Mouse (Mus musculus) C2C12 (cell line): Measurements from ENCODE around the gene Sox14. TPM values are rescaled to one million over a fixed set of nuclear protein-coding genes. Genes with fewer than 3 reads are reported as not detected.

Source experiments
- H3K27me3 ChIP-seq: one replicate; pipeline ENCODE4 v1.6.1; 2011; ENCODE audit not compliant: control insufficient read depth, insufficient read depth, insufficient read length
- H3K36me3 ChIP-seq: one replicate; pipeline ENCODE4 v1.6.1; 2011; ENCODE audit not compliant: control insufficient read depth, insufficient read depth
- H3K4me3 ChIP-seq: one replicate; pipeline ENCODE4 v1.5.1; 2011; ENCODE audit warnings: mild to moderate bottlenecking, control low read depth; ENCODE audit not compliant: poor library complexity, insufficient read depth, severe bottlenecking
- H3K79me2 ChIP-seq: one replicate; pipeline ENCODE4 v1.6.1; 2011; ENCODE audit not compliant: control insufficient read depth, insufficient read depth
- H3K79me3 ChIP-seq: one replicate; pipeline ENCODE4 v1.6.1; 2011; ENCODE audit warnings: low read depth, control low read depth
- H3ac ChIP-seq: one replicate; pipeline ENCODE3; 2011; ENCODE audit warnings: low read depth; ENCODE audit not compliant: control insufficient read depth, insufficient read length
- CEBPB ChIP-seq: IDR thresholded peaks from one replicate; pipeline ENCODE4 v1.6.1; 2011; ENCODE audit warnings: low read depth, mild to moderate bottlenecking, control low read depth, moderate library complexity
- CTCF ChIP-seq: IDR thresholded peaks from one replicate; pipeline ENCODE4 v1.5.1; 2011; ENCODE audit not compliant: control insufficient read depth, insufficient read depth, insufficient read length
- FOSL1 ChIP-seq: IDR thresholded peaks from one replicate; pipeline ENCODE4 v1.8.0; 2011; ENCODE audit warnings: mild to moderate bottlenecking, low read length; ENCODE audit not compliant: poor library complexity, insufficient read depth, severe bottlenecking
- MAX ChIP-seq: IDR thresholded peaks from one replicate; pipeline ENCODE4 v1.6.1; 2011; ENCODE audit warnings: mild to moderate bottlenecking, control low read depth
- MYOD1 ChIP-seq: IDR thresholded peaks from one replicate; pipeline ENCODE4 v1.6.1; 2011; ENCODE audit warnings: low read depth; ENCODE audit not compliant: control insufficient read depth, insufficient read length
- MYOG ChIP-seq: IDR thresholded peaks from one replicate; pipeline ENCODE4 v1.6.1; 2011; ENCODE audit not compliant: control insufficient read depth, insufficient read length; ENCODE audit errors: extremely low read depth
- USF1 ChIP-seq: IDR thresholded peaks from one replicate; pipeline ENCODE4 v1.6.1; 2011; ENCODE audit warnings: low read depth, mild to moderate bottlenecking, control low read depth, moderate library complexity
- polyA plus RNA-seq: library from polyadenylated mRNA; unstranded; fragments of >200 nt; fragmentation: generic; extraction: Trizol; gene quantifications from one replicate; pipeline ENCODE4 v1.2.1, GENCODE M21; 2012; ENCODE audit warnings: missing spikeins

The Sox14 gene
- polyA plus RNA-seq, 1 experiment, result not detected

DNA sequence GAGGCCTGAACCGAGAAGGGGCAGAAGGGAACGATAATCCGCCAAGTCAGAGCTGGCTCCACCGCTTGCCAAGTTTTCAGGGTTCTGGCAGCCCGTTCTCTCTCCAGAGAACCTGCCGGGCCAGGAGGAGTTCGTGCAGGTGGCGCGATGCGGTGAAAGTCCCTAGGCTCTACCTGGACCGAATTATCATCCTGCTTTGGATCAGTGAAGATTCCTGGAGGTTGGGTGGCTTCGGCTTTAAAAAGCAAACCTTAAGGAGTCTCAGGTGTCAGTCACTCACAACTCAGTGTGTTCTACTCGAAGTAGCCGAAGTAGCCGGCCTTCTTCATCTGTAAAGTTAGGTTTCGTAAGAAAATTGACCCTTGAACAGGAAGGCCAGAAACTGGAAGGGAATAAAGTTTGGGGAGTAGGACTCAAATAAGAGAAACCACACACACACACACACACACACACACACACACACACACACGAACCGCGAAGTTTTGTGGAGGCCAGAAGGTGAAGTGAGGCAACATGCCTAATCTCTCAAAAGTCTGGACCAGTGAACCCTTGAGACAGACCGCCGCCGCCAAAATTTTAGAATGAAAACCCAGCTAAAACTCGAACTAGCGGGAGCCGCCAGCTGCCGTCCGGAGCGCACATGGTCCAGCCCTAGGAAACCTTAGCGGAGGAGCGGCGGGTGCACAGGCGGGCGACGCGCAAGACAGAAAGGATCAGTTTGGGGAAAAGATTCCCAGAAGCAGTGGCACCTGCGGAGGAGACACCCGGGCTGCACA lies 5.0 kb downstream of the Sox14 start:
- Histone ChIP-seq H3K4me3 (no peak overlapping the region), H3ac (no peak overlapping the region), H3K27me3 (peaks cover 74% of the 10 kb centered on the region), H3K79me2 (no peaks in the 10 kb centered on the region), H3K79me3 (no peaks in the 10 kb centered on the region), H3K36me3 (no peaks in the 10 kb centered on the region)
- TF ChIP-seq MAX (no peak), CEBPB (no peak), MYOG (no peak), USF1 (no peak), FOSL1 (no peak), CTCF (no peak), MYOD1 (no peak)

DNA sequence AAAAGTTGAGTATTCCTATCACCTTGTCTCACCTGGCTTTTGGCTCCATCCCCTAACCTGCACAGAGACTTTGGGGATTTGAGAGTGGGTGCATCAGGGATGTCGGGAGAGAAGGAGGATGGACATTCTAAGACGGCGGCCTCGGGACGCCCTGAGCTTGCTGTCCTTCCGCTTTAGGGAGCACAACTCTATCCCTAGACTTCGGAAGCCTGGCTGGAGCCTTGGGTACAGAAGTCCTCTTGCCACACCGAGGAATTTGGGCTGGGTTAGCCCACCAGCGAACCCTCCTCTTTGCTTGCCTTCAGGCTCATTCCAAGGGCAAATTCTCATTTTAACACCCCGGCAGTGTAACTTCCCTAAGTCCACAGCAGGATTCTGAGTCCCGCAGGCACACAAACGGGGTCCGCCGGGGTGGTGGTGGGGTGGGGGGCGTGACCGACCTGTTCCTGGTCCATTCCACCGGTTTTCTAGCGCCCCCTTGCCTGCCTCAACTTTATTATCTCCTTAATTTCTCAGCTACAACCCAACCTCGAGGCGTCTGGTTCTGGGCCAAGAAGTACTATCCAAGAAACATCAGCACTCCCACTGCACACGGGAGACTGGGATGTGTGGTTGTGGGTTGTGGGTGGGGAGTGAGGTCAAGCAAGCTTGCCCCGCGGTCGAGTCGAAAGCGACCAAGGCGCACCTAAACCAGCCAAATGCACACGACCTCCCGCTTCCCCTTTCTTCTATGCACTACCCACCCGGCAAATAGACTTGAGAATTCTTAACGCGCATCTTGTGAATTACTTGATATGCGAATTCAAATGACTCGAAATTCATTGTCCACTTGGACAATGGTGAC lies 5.8 kb downstream of the Sox14 start:
- H3K36me3 ChIP-seq, result no peaks in the 10 kb centered on the region
- H3K4me3 ChIP-seq, result no peak overlapping the region
- H3K79me3 ChIP-seq, result no peaks in the 10 kb centered on the region
- H3K79me2 ChIP-seq, result no peaks in the 10 kb centered on the region
- H3K27me3 ChIP-seq, result peaks cover 70% of the 10 kb centered on the region
- no peak overlapping the region for H3ac ChIP-seq
- TF ChIP-seq FOSL1, result no peak
- TF ChIP-seq CTCF, result no peak
- TF ChIP-seq USF1, result no peak
- TF ChIP-seq MYOG, result no peak
- no peak for TF ChIP-seq MYOD1
- TF ChIP-seq MAX, result no peak
- no peak for TF ChIP-seq CEBPB

DNA sequence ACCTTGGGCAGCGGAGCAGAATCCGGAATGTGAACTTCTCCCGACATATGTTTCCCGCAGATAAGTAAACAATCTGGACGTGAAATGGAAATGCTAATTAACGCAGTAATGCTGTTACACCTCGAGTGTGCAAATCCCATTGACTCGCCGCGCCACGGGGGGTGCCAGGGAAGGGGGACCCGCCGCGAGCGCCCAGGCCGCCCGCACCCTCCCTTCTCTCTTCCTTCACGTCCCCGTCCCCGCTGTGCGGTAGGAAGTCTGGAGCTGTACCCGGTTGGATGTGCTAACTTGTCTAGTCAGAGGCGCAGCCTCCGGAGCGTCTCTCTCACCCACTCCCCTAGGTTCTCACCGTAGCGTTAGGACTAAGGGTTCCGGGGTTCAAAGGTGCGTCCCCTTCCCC lies 6.7 kb downstream of the Sox14 start:
- H3K79me2 ChIP-seq, result no peaks in the 10 kb centered on the region
- H3K27me3 ChIP-seq, result peaks cover 64% of the 10 kb centered on the region

DNA sequence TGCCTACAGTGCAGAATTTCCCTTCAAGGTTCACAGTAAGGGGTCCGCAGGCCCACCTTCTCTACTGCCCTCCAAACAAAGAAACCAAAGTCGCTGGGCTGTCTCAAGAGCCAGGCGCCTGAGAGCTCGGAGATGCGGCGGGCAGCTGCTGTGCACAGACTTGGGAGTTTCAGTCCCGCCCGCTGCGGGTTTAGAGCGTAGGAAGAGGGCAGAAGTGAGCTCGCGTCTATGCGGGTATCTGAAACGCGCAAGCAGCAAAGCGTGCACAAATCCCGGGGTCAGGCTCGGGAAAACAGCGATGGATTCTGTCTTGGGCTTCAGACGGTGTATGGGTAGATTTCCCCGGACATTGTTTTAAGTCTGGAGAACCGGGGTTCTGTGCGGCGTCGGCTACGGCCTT lies 7.4 kb downstream of the Sox14 start:
- Histone ChIP-seq H3K79me3 (no peaks in the 10 kb centered on the region), H3K27me3 (peaks cover 60% of the 10 kb centered on the region), H3ac (no peak overlapping the region), H3K79me2 (no peaks in the 10 kb centered on the region), H3K4me3 (no peak overlapping the region), H3K36me3 (no peaks in the 10 kb centered on the region)
- TF ChIP-seq MYOG, result no peak

More for the DNA sequence above, 6.7 kb downstream of the Sox14 start:
- no peak for TF ChIP-seq FOSL1
- Histone ChIP-seq H3K79me3 (no peaks in the 10 kb centered on the region), H3K36me3 (no peaks in the 10 kb centered on the region), H3ac (no peak overlapping the region), H3K4me3 (no peak overlapping the region)

DNA sequence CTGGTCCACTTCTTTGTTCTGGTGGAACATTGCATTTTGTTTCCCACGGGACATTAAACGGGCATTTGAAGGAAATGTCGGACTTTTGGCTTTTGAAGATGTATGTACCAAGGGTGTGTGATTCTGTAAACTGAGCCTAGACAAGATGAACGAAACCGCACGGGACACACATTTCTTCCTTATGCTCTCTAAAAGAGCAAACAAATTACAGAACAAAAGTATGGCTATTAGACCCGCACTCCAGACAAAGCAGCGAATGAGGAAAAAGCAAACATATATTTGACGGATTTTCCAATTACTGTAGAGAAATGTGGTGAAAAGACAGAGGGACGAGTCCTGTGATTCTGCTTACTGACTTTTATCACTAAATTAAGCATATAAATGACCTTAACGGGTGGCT lies 7.9 kb downstream of the Sox14 start:
- Histone ChIP-seq H3K27me3 (peaks cover 59% of the 10 kb centered on the region), H3ac (no peak overlapping the region), H3K36me3 (no peaks in the 10 kb centered on the region), H3K79me3 (no peaks in the 10 kb centered on the region), H3K79me2 (no peaks in the 10 kb centered on the region), H3K4me3 (no peak overlapping the region)
- no peak for TF ChIP-seq CEBPB

DNA sequence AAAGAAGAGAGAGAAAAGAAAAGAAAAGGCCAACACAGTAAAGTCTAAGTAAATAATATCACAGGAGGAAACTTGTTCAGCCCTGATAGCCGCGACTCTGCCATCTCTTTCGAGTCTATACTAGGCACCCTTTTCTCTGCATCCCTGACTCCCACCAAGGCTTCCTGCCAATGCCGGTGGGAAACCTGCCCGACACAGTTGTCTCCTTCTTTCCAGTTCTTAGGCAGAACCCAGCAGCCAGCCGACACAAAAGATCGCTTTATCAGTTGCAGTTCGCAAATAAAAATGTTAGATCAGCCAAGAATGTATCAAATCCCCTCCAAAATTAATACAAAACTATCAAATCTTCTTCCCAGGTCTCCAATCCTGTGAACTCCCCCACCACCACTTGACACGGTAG lies 13.0 kb downstream of the Sox14 start:
- peaks cover 43% of the 10 kb centered on the region for H3K27me3 ChIP-seq
- TF ChIP-seq MYOD1, result no peak
- TF ChIP-seq CEBPB, result no peak
- TF ChIP-seq CTCF, result no peak
- no peak for TF ChIP-seq MYOG

More for the DNA sequence above, 13.0 kb downstream of the Sox14 start:
- no peaks in the 10 kb centered on the region for H3K36me3 ChIP-seq
- H3ac ChIP-seq, result no peak overlapping the region
- no peaks in the 10 kb centered on the region for H3K79me2 ChIP-seq
- no peak overlapping the region for H3K4me3 ChIP-seq
- no peaks in the 10 kb centered on the region for H3K79me3 ChIP-seq
